Mouse (Mus musculus): Measurements from ENCODE around the gene Tiam1. TPM values are rescaled to one million over a fixed set of nuclear protein-coding genes. Genes with fewer than 3 reads are reported as not detected.

Gene Tiam1
- polyA plus RNA-seq, 1 experiment, result 19.3 TPM

- DNase-seq (ENCODE audit: low read depth), result peak; percentile 70
- TF ChIP-seq POLR2A (IDR thresholded peaks at IDR 0.05; ENCODE audit: borderline replicate concordance, extremely low read depth, insufficient read depth, insufficient read length, poor library complexity, severe bottlenecking), result no peak
- no peak for TF ChIP-seq CTCF (IDR thresholded peaks at IDR 0.05; ENCODE audit: borderline replicate concordance, extremely low read depth, insufficient read depth, insufficient read length)
These were observed 27.8 kb upstream of the Tiam1 start for GRCm38 (mm10) chr16:90171416-90171815.

GRCm38 (mm10) chr16:90170676-90171075, 27.1 kb upstream of the Tiam1 start:
- no peak for DNase-seq (ENCODE audit: low read depth)
- TF ChIP-seq POLR2A (IDR thresholded peaks at IDR 0.05; ENCODE audit: borderline replicate concordance, extremely low read depth, insufficient read depth, insufficient read length, poor library complexity, severe bottlenecking) (no peak), CTCF (IDR thresholded peaks at IDR 0.05; ENCODE audit: borderline replicate concordance, extremely low read depth, insufficient read depth, insufficient read length) (no peak)

- DNase-seq (ENCODE audit: low read depth), result no peak
These were observed 26.5 kb upstream of the Tiam1 start for GRCm38 (mm10) chr16:90169863-90170630.

GRCm38 (mm10) chr16:90167646-90168045, 24.1 kb upstream of the Tiam1 start:
- DNase-seq (ENCODE audit: low read depth), result peak; percentile 85
- TF ChIP-seq POLR2A (IDR thresholded peaks at IDR 0.05; ENCODE audit: borderline replicate concordance, extremely low read depth, insufficient read depth, insufficient read length, poor library complexity, severe bottlenecking) (no peak), CTCF (IDR thresholded peaks at IDR 0.05; ENCODE audit: borderline replicate concordance, extremely low read depth, insufficient read depth, insufficient read length) (peak; percentile 84; the same call in 1 of the 2 replicates)

More at GRCm38 (mm10) chr16:90169863-90170630, 26.5 kb upstream of the Tiam1 start:
- no peak for TF ChIP-seq POLR2A (IDR thresholded peaks at IDR 0.05; ENCODE audit: borderline replicate concordance, extremely low read depth, insufficient read depth, insufficient read length, poor library complexity, severe bottlenecking)
- TF ChIP-seq CTCF (IDR thresholded peaks at IDR 0.05; ENCODE audit: borderline replicate concordance, extremely low read depth, insufficient read depth, insufficient read length), result no peak

- TF ChIP-seq CTCF (IDR thresholded peaks at IDR 0.05; ENCODE audit: borderline replicate concordance, extremely low read depth, insufficient read depth, insufficient read length), result no peak
- no peak for TF ChIP-seq POLR2A (IDR thresholded peaks at IDR 0.05; ENCODE audit: borderline replicate concordance, extremely low read depth, insufficient read depth, insufficient read length, poor library complexity, severe bottlenecking)
- no peak for DNase-seq (ENCODE audit: low read depth)
These were observed 21.9 kb upstream of the Tiam1 start for GRCm38 (mm10) chr16:90165435-90165834.

GRCm38 (mm10) chr16:90164942-90165341, 21.4 kb upstream of the Tiam1 start:
- no peak for TF ChIP-seq CTCF (IDR thresholded peaks at IDR 0.05; ENCODE audit: borderline replicate concordance, extremely low read depth, insufficient read depth, insufficient read length)
- no peak for TF ChIP-seq POLR2A (IDR thresholded peaks at IDR 0.05; ENCODE audit: borderline replicate concordance, extremely low read depth, insufficient read depth, insufficient read length, poor library complexity, severe bottlenecking)

GRCm38 (mm10) chr16:90155080-90155479, 11.5 kb upstream of the Tiam1 start:
- peak; percentile 36 for DNase-seq (ENCODE audit: low read depth)

More at GRCm38 (mm10) chr16:90164942-90165341, 21.4 kb upstream of the Tiam1 start:
- DNase-seq (ENCODE audit: low read depth), result no peak

GRCm38 (mm10) chr16:90150820-90151219, 7.3 kb upstream of the Tiam1 start:
- TF ChIP-seq CTCF (IDR thresholded peaks at IDR 0.05; ENCODE audit: borderline replicate concordance, extremely low read depth, insufficient read depth, insufficient read length), result no peak
- no peak for TF ChIP-seq POLR2A (IDR thresholded peaks at IDR 0.05; ENCODE audit: borderline replicate concordance, extremely low read depth, insufficient read depth, insufficient read length, poor library complexity, severe bottlenecking)

More at GRCm38 (mm10) chr16:90155080-90155479, 11.5 kb upstream of the Tiam1 start:
- no peak for TF ChIP-seq POLR2A (IDR thresholded peaks at IDR 0.05; ENCODE audit: borderline replicate concordance, extremely low read depth, insufficient read depth, insufficient read length, poor library complexity, severe bottlenecking)
- peak; percentile 38; the same call in 1 of the 2 replicates for TF ChIP-seq CTCF (IDR thresholded peaks at IDR 0.05; ENCODE audit: borderline replicate concordance, extremely low read depth, insufficient read depth, insufficient read length)

GRCm38 (mm10) chr16:90150126-90150525, 6.6 kb upstream of the Tiam1 start:
- no peak for TF ChIP-seq POLR2A (IDR thresholded peaks at IDR 0.05; ENCODE audit: borderline replicate concordance, extremely low read depth, insufficient read depth, insufficient read length, poor library complexity, severe bottlenecking)
- no peak for TF ChIP-seq CTCF (IDR thresholded peaks at IDR 0.05; ENCODE audit: borderline replicate concordance, extremely low read depth, insufficient read depth, insufficient read length)
- no peak for DNase-seq (ENCODE audit: low read depth)

More at GRCm38 (mm10) chr16:90150820-90151219, 7.3 kb upstream of the Tiam1 start:
- DNase-seq (ENCODE audit: low read depth), result no peak

- no peak for DNase-seq (ENCODE audit: low read depth)
- no peak for TF ChIP-seq CTCF (IDR thresholded peaks at IDR 0.05; ENCODE audit: borderline replicate concordance, extremely low read depth, insufficient read depth, insufficient read length)
- TF ChIP-seq POLR2A (IDR thresholded peaks at IDR 0.05; ENCODE audit: borderline replicate concordance, extremely low read depth, insufficient read depth, insufficient read length, poor library complexity, severe bottlenecking), result no peak
These were observed 5.8 kb upstream of the Tiam1 start for GRCm38 (mm10) chr16:90149335-90149734.

- DNase-seq (ENCODE audit: low read depth), result no peak
These were observed 1.7 kb upstream of the Tiam1 start for GRCm38 (mm10) chr16:90145244-90145643.

GRCm38 (mm10) chr16:90144541-90144940, 972 bp upstream of the Tiam1 start:
- no peak for DNase-seq (ENCODE audit: low read depth)

More at GRCm38 (mm10) chr16:90145244-90145643, 1.7 kb upstream of the Tiam1 start:
- TF ChIP-seq POLR2A (IDR thresholded peaks at IDR 0.05; ENCODE audit: borderline replicate concordance, extremely low read depth, insufficient read depth, insufficient read length, poor library complexity, severe bottlenecking), result no peak
- no peak for TF ChIP-seq CTCF (IDR thresholded peaks at IDR 0.05; ENCODE audit: borderline replicate concordance, extremely low read depth, insufficient read depth, insufficient read length)

More at GRCm38 (mm10) chr16:90144541-90144940, 972 bp upstream of the Tiam1 start:
- no peak for TF ChIP-seq POLR2A (IDR thresholded peaks at IDR 0.05; ENCODE audit: borderline replicate concordance, extremely low read depth, insufficient read depth, insufficient read length, poor library complexity, severe bottlenecking)
- TF ChIP-seq CTCF (IDR thresholded peaks at IDR 0.05; ENCODE audit: borderline replicate concordance, extremely low read depth, insufficient read depth, insufficient read length), result no peak

Data from brain, embryonic 14.5 days (tissue).